Mouse (Mus musculus): Measurements from ENCODE around the gene Pias1. TPM values are rescaled to one million over a fixed set of nuclear protein-coding genes. Genes with fewer than 3 reads are reported as not detected.

Gene Pias1
- total RNA-seq, 2 experiments from 2014 or later: 19.6 to 20.4 TPM

DNA sequence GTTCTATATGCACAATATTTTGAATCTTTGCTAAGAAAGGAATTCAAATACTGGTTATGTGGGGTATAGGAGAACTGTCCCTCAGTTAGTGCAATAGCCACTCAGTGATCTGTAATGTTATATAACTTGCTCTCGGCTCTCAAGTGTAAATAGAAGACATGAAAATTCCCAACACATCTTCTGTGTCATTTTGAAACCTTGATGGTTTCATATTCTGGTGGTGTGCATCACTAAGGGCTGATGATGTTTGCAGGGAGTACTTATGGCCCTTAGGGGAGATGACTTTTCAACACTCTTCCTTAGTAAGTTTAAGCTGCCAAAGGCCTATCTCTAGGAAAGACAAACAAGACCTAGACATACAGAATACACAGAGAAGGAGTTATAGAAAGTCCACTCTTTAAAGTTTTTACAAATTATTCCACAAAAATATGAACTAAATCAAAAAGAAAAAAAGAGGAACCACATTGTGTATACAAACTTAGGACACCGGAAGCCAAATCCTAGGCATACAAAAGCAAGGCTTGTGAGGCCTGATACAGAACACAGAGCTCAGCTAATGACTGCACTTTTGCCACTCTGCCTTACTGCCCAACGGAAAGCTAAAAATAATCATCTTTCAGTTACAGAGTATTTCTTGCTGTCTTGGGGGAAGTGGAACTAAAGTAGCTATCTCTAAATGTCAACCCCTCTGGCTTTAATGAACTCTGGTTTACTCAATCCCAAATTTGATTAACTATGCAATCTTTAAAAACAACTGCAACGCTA is 55.0 kb downstream of the Pias1 start:
- intact Hi-C loops (cut with DNase I): no loop called here

DNA sequence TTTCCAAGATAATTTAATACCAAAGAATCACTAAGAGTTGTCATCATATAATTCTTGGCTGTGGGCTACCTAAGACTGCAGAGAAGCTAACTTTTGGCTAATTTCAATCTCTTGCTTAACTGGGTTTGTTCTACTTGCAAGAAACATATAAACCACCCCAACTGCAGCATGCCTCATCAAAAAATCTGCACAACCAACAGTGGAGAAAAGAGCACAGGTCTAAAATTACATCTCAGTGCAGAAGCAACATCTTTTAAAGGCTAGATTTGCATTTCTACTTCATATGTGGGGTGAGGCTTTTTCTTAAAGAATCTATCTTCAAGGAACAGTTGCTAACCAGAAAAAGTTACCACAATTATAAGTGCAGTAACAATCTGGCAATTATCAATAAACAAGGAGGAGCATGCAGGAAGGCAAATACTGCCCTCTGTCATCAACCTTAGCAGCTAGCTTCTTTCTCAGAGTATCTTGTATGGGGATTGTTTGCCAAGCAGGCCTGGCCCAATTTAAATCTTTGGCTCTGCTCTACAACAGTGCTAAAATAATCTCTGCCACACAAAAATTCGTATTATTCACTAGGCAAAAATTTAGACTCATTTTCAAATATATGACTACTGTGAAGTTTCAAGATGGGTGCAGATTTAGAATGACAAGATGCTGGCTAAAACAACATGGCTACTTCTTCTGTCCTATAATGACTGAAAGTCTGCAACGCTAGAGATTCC is 62.7 kb downstream of the Pias1 start:
- DNase-seq: no peak
- no peak overlapping the region for H3K4me3 ChIP-seq
- TF ChIP-seq CTCF (IDR thresholded peaks at IDR 0.05): no peak
- intact Hi-C loops (cut with DNase I): no loop called here
- H3K27ac ChIP-seq: peak overlapping the region; percentile 0; the same call in 1 of the 2 replicates

More for the DNA sequence above, 55.0 kb downstream of the Pias1 start:
- DNase-seq: no peak
- H3K4me3 ChIP-seq: peak overlapping the region; percentile 11; the same call in 1 of the 2 replicates
- no peak for TF ChIP-seq CTCF (IDR thresholded peaks at IDR 0.05)
- H3K27ac ChIP-seq: peak overlapping the region; percentile 76

DNA sequence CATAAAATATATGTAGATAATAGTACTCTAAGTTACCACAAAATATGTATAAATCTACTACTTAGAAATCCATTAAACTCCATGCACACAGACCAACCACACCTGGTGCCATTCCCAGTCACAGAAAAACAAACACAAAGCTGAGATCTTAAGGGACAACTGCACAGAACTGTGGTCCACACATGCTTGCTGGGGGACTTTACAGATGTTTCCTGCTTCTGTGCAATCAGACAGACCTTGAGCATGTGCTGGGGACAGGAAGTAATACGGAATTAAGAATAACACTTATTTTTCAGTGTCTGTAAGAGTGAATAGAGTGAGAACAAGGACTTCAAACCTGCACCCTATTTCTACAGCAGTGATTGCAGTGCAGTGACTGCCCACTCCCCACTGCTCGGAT is 66.8 kb downstream of the Pias1 start:
- Histone ChIP-seq H3K27ac (no peak overlapping the region), H3K4me3 (no peak overlapping the region)
- no peak for DNase-seq
- no peak for TF ChIP-seq CTCF (IDR thresholded peaks at IDR 0.05)
- intact Hi-C loops (cut with DNase I): no loop called here

DNA sequence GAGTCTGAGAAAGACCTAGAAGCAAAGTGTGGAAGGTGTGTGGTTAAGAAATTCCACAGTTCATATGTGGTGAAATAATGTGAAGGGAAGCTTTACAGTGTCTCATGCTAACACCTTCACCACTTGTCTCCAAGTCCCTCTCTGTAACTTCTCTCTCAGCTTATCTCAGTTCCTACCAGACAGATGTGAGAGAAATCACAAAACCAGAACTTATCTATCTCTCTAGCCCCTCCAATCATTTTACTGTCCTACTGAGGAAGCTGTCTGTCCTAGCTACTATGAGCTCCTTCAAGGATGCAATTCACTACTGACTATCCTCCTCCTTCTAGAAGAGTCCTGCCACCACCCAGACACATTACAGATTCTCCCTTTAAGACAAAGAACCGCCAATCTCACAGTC is 70.7 kb downstream of the Pias1 start:
- no peak for TF ChIP-seq CTCF (IDR thresholded peaks at IDR 0.05)
- no peak overlapping the region for H3K4me3 ChIP-seq
- intact Hi-C loops (cut with DNase I): loop anchor here (10.0 kb wide), 1 partner anchor 208 kb away; no protein-coding TSS in a partner anchor
- no peak for DNase-seq
- H3K27ac ChIP-seq: no peak overlapping the region

DNA sequence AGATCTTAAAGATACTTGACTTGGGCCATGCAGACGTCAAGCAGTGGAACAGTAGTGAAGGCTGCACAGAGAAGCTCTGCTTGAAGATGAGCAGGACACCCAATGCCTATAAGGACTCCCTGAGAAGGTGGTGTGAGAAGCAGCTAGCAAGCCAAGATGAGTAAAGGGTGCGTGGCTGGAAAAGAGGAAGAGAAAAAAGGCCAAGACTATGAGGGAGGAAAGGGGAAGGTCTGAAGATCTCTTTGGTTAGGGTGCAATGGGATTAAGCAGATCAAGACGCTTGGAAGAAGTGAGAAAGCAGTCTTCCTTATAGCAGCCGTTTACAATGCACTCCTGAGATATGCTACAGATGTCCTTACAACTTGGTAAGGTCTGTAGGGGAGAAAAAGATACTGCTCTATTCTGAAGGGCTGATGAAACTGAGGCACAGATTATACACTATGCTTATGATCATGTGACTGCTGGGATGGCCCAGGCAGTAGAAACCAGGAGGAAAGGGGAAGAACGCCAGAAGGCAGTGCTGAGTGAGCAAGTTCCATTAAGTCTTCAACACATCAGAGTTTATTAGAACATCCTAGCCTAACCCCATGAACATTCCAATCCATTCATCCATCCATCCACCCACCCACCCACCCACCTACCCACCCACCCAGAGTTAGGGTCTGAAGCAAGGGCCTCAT is 74.2 kb downstream of the Pias1 start:
- intact Hi-C loops (cut with DNase I): loop anchor here (10.0 kb wide), 1 partner anchor 211 kb away; no protein-coding TSS in a partner anchor
- no peak for TF ChIP-seq CTCF (IDR thresholded peaks at IDR 0.05)

DNA sequence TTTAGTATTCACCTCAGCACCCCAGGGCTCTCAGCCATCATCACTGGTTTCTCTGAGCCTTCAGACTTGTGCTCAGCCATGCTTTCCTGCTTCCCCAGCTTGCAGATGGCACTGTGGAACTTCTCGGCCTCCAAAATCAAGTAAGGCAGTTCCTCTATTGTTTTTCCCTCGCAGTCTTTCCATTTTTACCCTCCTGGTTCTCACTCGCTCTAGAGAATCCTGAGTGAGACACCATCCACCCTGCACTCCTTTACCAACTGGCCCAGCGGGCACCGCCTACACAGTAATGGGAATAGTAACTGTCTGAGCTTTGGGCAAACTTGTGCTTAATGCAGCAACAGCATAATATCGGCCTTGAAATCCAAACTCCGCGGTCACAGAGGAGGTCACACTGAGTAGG is 82.7 kb downstream of the Pias1 start:
- no peak overlapping the region for H3K4me3 ChIP-seq
- DNase-seq: no peak
- no peak overlapping the region for H3K27ac ChIP-seq
- intact Hi-C loops (cut with DNase I): no loop called here
- no peak for TF ChIP-seq CTCF (IDR thresholded peaks at IDR 0.05)

More for the DNA sequence above, 74.2 kb downstream of the Pias1 start:
- H3K27ac ChIP-seq: no peak overlapping the region
- H3K4me3 ChIP-seq: no peak overlapping the region
- no peak for DNase-seq

DNA sequence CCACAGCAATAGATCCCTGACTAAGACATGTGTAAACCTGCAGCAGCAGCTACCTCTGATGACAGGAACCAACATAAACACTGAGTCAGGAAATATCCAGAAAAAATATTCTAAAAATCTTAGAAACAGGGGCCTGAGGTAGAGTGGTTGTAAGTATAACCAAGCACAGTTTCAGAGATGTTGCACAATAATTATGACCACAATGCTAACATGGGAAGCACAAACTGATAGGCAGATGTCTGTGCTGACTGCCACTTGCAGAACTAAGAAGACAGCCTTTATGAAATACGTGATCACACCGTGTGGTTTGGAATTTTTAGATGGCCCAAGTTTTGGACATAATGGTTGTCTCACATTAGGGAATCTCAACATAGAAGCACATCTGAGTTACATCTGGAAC is 83.9 kb downstream of the Pias1 start:
- no peak for TF ChIP-seq CTCF (IDR thresholded peaks at IDR 0.05)
- no peak overlapping the region for H3K4me3 ChIP-seq
- no peak overlapping the region for H3K27ac ChIP-seq
- no peak for DNase-seq
- intact Hi-C loops (cut with DNase I): no loop called here

DNA sequence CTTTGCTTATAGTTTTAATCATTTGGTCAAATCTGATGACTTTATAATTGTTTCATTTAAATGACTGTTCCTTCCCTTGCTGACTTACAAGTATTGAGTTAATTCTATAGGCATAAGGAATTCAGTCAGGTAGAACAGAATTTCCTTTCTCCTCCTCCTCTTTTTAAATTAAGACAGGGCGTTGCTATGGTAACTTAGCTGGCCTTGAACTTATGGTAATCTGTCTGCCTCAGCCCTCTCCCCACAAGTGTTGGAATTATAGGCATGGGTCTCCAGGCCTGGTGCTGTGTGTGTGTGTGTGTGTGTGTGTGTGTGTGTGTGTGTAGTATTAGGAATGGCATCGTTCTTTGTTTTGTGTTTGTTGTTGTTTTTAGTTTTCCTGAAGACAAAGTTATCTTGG is 86.0 kb downstream of the Pias1 start:
- Histone ChIP-seq H3K27ac (no peak overlapping the region), H3K4me3 (no peak overlapping the region)
- no peak for TF ChIP-seq CTCF (IDR thresholded peaks at IDR 0.05)
- intact Hi-C loops (cut with DNase I): no loop called here
- no peak for DNase-seq

DNA sequence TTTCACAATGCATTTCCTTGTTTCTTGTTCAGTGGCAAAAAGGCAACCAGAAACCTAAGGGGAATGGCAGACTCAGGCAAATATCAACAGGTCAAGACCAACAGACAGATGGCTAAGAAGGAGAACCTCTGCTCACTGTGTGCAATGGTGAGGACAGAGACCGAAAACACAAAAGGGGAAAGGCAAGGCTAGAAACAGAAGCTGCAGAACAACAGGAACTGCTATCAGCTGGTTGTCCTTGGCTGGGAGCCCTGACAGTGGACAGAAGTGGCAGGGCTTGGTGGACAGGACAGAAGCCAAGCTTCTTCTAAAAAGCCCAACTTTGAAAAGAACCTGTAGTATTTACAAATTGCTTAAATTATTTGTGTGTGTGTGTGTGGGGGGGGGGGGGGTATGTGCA is 93.2 kb downstream of the Pias1 start:
- Histone ChIP-seq H3K4me3 (no peak overlapping the region), H3K27ac (no peak overlapping the region)
- DNase-seq: peak; percentile 53
- intact Hi-C loops (cut with DNase I): no loop called here
- TF ChIP-seq CTCF (IDR thresholded peaks at IDR 0.05): no peak

DNA sequence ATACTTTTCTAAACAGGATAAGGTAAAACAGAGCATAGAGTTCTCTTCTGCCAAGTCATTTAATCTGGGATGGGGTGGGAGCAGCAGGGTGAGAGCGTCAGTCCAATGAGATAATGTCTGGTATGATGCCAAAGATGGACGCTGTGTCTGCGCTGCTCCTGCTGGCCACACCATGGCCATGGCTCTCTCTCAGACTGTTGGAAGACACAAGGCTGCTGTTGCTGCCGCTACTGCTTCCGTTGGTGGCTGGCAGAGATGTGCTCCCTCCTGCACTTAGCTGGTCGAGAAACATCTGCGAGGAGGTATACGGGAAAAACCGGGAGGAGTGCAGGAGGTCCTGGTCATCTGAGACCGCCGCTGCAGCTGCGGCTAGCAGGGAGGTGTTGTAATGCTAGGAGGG is 105.9 kb downstream of the Pias1 start:
- peak overlapping the region; percentile 55 for H3K4me3 ChIP-seq
- peak; percentile 29 for TF ChIP-seq CTCF (IDR thresholded peaks at IDR 0.05)
- DNase-seq: peak; percentile 57
- peak overlapping the region; percentile 63 for H3K27ac ChIP-seq
- intact Hi-C loops (cut with DNase I): no loop called here

DNA sequence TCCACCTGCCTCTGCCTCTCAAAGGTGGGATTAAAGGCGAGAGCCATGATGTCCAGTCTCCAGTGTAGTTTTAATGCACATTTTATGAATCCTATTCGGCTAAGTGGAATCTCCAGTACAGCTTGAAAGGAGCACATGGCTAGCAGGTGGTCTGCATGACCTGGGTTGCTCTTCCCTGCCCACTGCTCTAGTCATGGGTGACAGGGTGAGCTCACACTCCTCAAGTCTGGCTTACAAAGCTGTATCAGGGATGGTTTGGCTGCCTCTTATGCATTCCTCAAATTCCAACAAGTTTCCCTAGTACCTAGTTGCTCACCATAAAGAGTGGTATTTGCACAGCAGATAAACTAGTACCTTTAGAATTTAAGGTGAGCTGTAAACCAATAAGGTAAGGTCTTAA is 109.9 kb downstream of the Pias1 start:
- no peak for DNase-seq
- intact Hi-C loops (cut with DNase I): no loop called here
- no peak overlapping the region for H3K4me3 ChIP-seq
- H3K27ac ChIP-seq: no peak overlapping the region
- TF ChIP-seq CTCF (IDR thresholded peaks at IDR 0.05): no peak

DNA sequence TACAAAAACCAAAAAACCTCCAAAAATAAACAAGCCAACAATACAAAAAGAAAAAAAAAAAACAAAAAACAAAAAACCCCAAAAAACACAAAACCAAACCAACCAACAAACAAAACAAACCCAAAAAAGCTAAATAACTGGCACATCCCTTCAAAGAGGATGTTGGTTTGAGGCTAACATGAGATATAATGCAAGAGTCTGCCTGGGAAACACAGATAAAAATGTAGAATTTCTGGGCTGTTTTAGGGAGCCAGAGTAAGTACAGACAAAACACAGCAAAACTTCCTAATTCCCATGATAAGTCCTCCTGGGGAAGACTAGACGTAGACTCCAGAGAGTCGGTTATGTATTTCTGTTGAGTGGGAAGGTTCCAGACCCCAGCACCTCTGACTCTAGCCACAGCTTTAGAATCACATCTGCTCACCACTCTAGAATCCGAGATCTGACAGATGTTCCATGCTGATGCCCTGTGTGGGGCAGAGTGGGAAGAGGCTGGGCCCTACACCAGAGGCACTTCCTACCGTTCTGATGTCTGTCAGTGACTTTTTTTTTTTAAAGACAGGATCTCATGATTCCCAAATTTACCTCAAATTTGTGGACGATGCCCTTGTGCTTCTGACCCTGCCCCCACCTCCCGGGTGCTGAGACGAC is 110.6 kb downstream of the Pias1 start:
- intact Hi-C loops (cut with DNase I): no loop called here
- DNase-seq: no peak
- TF ChIP-seq CTCF (IDR thresholded peaks at IDR 0.05): no peak
- Histone ChIP-seq H3K27ac (no peak overlapping the region), H3K4me3 (no peak overlapping the region)

Measured in gastrocnemius, adult 2 months (tissue).